Mouse (Mus musculus) gastrocnemius, postnatal 36 days (tissue): Measurements from ENCODE around the gene Myo3b. TPM values are rescaled to one million over a fixed set of nuclear protein-coding genes. Genes with fewer than 3 reads are reported as not detected.

Source experiments
- DNase-seq, 2 experiments: peaks; one replicate each; pipeline ENCODE4 v3.0.0; 2022
- intact Hi-C: fragments of 180-260 bp; cut with DNase I; formaldehyde crosslinking; loops from one replicate; pipeline ENCODE4 v1.15.1; 2025
- total RNA-seq, 2 experiments: library from RNA; stranded (reverse); gene quantifications; 2 replicates each; pipeline ENCODE4 v1.2.3; 2021

Gene Myo3b
- total RNA-seq, 2 experiments from 2014 or later = not detected

- intact Hi-C loops = no loop called here
- no peak for DNase-seq
Observed at GRCm38 (mm10) chr2:70065116-70065515, 26.2 kb downstream of the Myo3b start.

GRCm38 (mm10) chr2:70065729-70066300 is 26.9 kb downstream of the Myo3b start:
- DNase-seq = no peak
- intact Hi-C loops = no loop called here

GRCm38 (mm10) chr2:70066338-70067022 is 27.6 kb downstream of the Myo3b start:
- intact Hi-C loops = no loop called here
- DNase-seq = no peak

GRCm38 (mm10) chr2:70069861-70070260 is 30.9 kb downstream of the Myo3b start:
- intact Hi-C loops = no loop called here
- no peak for DNase-seq

DNA sequence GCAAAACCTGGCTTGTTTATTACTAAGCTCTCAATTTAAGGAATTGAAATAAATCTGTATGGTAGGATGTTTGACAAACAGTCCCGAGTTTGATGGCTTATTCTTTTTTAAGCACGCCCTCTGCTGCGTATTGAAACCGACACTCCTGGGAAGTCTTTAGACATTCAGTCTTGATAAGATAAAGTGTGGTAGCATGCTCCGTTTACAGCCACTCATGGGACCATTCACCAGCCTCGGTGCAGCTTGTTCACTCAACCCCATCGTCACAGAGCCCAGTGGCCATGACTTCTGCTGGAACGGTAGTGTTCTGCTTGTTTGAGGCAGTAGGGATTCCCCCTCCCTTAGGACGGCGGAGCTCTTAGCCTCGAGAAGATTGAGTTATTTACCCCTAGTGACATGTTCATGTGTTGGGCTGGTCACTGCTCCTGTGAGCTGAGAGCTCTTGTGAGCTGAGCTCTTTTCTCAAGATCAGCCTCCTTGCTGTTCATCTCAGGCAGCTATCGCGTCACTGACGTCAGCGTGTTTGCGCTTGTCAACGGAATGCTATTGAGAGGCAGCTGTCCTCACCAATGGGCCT is 44.6 kb downstream of the Myo3b start:
- intact Hi-C loops = no loop called here
- no peak for DNase-seq

DNA sequence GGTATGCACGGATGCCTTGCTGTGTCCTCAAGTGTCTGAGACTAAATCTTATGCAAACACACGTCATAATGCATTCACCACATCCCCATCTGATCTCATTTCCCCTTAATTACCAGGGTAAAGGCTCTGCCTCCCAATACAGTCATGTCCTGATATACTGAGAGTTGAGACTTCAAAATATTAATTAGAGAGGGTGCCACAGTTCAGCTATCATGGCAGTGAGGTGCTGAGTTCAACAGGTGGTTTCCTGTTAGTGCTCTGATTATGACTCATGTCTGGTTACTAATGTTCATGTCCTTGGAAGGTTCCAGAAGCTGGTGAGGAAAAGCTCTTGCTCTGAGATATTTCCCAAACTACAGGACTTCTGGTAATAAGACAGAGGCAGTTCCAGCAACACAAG is 52.3 kb downstream of the Myo3b start:
- intact Hi-C loops = no loop called here
- no peak for DNase-seq

GRCm38 (mm10) chr2:70091801-70092522 is 53.0 kb downstream of the Myo3b start:
- intact Hi-C loops = no loop called here
- no peak for DNase-seq

DNA sequence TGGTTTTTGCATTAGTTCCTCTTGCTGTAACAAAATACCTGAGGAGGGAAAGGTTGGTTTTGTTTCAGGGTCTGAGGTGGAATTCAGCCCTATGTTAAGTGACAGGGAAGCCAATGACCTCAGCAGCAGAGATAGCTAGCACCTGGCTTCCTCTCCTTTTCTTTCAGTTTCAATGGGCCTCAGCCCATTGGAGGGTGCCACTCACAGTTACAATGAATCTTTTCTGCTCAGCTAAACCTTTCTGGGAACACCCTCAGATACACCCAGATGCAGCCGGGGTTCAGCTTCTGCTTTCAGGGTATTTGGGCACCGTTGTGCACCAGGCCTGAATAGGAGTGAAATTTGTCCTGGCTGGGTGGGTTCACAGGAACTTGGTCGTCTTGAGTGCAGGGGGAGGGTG is 53.7 kb downstream of the Myo3b start:
- intact Hi-C loops = no loop called here
- DNase-seq = no peak

- intact Hi-C loops = no loop called here
- DNase-seq = no peak
Observed at GRCm38 (mm10) chr2:70094446-70094845, 55.5 kb downstream of the Myo3b start.

- intact Hi-C loops = no loop called here
Observed at GRCm38 (mm10) chr2:70097229-70098095, 58.5 kb downstream of the Myo3b start.

DNA sequence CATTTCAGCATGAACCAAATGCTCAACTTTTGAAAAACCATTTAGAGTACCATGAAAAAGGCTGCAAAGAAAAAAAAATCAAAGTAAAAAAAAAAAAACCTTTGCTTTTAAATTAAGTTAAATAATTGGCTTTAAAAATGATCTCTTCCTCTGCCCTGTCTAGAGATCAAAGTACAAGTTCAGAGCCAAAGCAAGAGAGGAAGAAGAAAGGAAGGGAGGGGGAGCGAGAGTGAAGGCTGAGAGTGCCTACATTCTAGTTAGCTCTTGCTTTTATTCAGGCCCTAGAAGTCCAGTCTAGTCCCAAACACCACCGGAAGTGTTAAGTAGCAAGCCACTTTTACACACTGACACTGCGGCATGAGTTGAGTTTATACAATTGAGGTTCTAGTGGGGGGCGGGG is 60.5 kb downstream of the Myo3b start:
- no peak for DNase-seq
- intact Hi-C loops = no loop called here

More at GRCm38 (mm10) chr2:70097229-70098095, 58.5 kb downstream of the Myo3b start:
- DNase-seq = no peak

- DNase-seq = no peak
- intact Hi-C loops = no loop called here
Observed at GRCm38 (mm10) chr2:70105286-70106030, 66.5 kb downstream of the Myo3b start.

DNA sequence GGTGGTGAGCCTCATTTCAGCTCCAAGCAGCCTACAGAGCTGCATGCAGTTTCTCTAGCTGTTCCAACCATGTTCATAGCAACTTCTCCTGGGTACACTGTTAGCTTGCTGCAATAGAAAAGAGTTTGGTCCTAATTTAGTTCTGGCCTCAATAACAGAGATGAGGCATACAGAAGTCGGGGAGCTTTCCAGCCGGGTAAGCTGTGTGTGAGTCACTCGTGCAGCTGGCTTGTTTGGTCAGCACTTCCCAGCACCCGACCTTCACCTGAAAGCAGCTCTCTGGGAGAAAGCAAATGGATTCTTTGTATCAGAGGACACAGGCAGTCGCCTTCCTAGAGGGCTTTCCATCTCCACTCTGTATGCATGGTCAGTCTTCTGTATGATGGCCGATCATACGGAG is 70.1 kb downstream of the Myo3b start:
- intact Hi-C loops = no loop called here
- no peak for DNase-seq

GRCm38 (mm10) chr2:70113798-70114782 is 75.2 kb downstream of the Myo3b start:
- intact Hi-C loops = no loop called here
- no peak for DNase-seq

DNA sequence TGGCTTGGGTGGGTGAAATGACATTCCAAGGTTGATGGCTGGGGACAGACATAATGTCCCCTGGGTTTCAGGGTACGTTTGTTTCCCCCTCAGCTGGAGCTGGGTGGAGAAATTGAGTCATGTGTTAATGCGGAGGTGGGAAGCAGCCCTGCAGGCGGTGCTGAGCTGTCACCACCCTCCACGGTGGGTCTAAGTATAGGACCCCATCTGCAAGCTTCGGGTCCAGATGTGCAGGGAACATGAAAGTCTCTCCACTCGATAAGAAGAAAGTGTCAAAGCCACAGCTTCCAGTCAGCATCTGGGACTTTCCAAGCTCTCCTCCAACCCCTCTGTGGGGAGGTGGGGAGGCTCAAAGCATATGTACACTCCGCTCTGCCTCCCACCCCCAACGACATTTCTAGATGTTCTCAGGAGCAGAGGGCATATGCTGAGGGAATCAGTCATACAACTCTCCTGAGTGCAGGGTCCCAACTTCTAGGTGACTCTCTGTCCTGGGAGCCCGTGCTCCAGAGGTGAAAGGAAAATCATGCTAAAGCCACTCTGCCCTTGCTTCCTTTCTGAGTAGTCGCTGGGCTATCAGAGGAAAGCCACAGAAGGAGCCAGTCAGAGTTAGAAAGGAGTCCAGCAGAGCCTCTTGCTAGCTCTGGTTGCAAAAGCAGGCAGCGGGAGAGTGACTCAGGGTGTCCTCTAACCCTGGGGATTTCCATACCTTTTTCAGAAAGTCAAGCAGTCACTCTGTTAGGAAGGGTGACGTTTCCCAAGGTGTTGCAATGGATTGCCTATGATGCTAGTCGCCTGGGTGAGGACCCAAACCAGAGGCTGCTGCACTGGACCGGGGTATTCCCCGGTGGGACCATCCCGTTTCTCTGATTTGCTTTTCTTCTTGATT is 79.7 kb downstream of the Myo3b start:
- no peak for DNase-seq
- intact Hi-C loops = no loop called here

GRCm38 (mm10) chr2:70119265-70119663 is 80.3 kb downstream of the Myo3b start:
- intact Hi-C loops = no loop called here
- no peak for DNase-seq

- DNase-seq = no peak
- intact Hi-C loops = loop anchor here (5.0 kb wide), 1 partner anchor 431 kb away; no protein-coding TSS in a partner anchor
Observed at GRCm38 (mm10) chr2:70126330-70126729, 87.4 kb downstream of the Myo3b start.
